Mouse (Mus musculus): ENCODE results near the gene Slc16a12.

GRCm38 (mm10) chr19:34724598-34724997, 22.5 kb downstream of the Slc16a12 start:
- TF ChIP-seq CTCF (IDR thresholded peaks at IDR 0.05; ENCODE audit: low read depth): no peak
- TF ChIP-seq EP300 (optimal IDR thresholded peaks at IDR 0.05): no peak

All from stomach, postnatal 0 days (tissue).